Mouse (Mus musculus): ENCODE data around the gene Pcyt1a.

GRCm38 (mm10) chr16:32487234-32488111 lies 56.8 kb downstream of the Pcyt1a start, which contains the start of gene Slc51a:
- no peak for TF ChIP-seq EP300 (IDR thresholded peaks at IDR 0.05; ENCODE audit: low read length)
- TF ChIP-seq CTCF (conservative IDR thresholded peaks at IDR 0.05 in 1 of 2, IDR thresholded peaks at IDR 0.05 in 1 of 2; ENCODE audit: low read depth in 2 of 2, low read length in 2 of 2), result no peak
